Mouse (Mus musculus): ENCODE data around the gene 1700088E04Rik.

GRCm38 (mm10) chr15:79108421-79109320, 32.4 kb downstream of the 1700088E04Rik start, which contains the start of gene Micall1:
- TF ChIP-seq GATA1 (IDR thresholded peaks at IDR 0.05; ENCODE audit: borderline replicate concordance, low read length) (no peak), FLI1 (IDR thresholded peaks at IDR 0.05; ENCODE audit: low read length) (no peak)

Data from megakaryocyte, embryonic 14.5 days (primary cell).